Mouse (Mus musculus) brown adipose tissue, adult 24 weeks (tissue): ENCODE results near the gene Nrbf2. TPM values are rescaled to one million over a fixed set of nuclear protein-coding genes. Genes with fewer than 3 reads are reported as not detected.

Source experiments
- H3K27ac ChIP-seq: fragments of 200-500 bp; replicated peaks from 2 replicates; pipeline ENCODE4 v1.5.1; 2012; ENCODE audit warnings: low read depth, mild to moderate bottlenecking, low read length
- H3K4me1 ChIP-seq: fragments of 200-500 bp; 2 replicates; pipeline ENCODE4 v1.6.1; 2012; ENCODE audit warnings: low read length, mixed read lengths; ENCODE audit not compliant: control insufficient read depth, insufficient read depth, insufficient read length
- H3K4me3 ChIP-seq: fragments of 200-500 bp; 2 replicates; pipeline ENCODE4 v1.5.1; 2012; ENCODE audit warnings: low read depth, mild to moderate bottlenecking, low read length, moderate library complexity; ENCODE audit not compliant: insufficient read depth
- polyA plus RNA-seq: library from polyadenylated mRNA; stranded (reverse); fragments of >200 nt; gene quantifications from 2 replicates; pipeline ENCODE4 v1.2.4, GENCODE M21; 2012; ENCODE audit not compliant: missing spikeins, insufficient read depth, insufficient read length

The Nrbf2 gene
- polyA plus RNA-seq, 1 experiment: 18.6 TPM

DNA sequence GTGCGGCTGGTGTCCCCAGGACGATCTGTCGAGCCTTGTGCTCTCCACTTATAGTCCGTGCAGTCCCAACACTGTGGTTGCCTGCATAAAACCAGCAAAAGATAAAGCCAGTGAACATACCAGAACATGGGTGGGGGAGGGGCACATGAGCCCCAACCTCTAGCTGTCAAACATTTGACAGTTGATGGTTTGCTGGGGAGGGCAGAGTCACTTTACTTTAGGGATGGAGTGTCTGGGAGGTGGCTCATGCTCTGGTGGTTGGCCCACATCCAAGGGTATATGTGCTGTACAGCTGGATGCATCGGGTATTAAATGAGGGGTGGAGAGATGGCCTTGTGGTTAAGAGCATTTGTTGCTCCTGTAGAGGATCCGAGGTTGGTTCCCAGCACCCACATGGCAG lies 15.9 kb upstream of the Nrbf2 start:
- no peak overlapping the region for H3K4me3 ChIP-seq
- H3K27ac ChIP-seq: no peak overlapping the region
- peaks cover 3% of the 10 kb centered on the region; the same call in 1 of the 2 replicates for H3K4me1 ChIP-seq

DNA sequence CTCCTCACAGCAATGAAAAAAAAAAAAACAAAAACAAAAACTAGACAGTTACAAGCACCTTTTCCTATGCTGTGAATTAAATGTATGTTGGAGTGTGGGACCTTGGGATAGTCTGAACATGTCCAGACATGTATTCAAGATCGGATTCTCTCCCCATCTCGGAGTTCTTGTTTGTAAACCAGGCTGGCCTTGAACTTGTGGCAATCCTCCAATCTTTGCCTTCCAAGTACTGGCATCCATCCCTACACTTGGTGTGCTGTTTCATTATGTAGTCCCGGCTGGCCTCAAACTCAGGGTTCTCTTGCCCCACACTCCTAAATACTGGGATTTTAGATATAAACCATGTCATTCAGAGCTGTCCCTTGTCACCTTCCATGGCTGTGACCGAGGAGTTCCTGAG lies 14.2 kb upstream of the Nrbf2 start:
- Histone ChIP-seq H3K27ac (peak overlapping the region; percentile 28; the same call in 1 of the 2 replicates), H3K4me1 (peaks cover 3% of the 10 kb centered on the region; the same call in 1 of the 2 replicates), H3K4me3 (no peak overlapping the region)

DNA sequence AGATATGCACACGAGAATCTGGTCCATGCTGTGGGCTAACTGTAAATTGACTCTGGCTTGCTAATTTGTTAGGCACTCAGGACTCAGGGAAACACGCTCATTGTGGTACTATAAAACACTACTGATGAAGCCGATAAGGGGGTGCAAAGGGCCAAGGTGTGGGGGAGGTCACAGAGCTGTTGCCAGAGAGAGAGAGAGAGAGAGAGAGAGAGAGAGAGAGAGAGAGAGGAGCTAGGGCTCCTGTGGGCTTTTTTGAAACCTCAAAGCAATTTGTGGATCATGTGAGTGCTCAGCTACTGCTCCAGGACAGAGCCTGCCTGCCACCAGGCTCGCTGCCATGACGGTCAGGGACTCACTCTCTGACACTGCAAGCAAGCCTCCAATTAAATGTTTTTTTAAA lies 13.8 kb upstream of the Nrbf2 start:
- peak overlapping the region; percentile 51 for H3K27ac ChIP-seq
- H3K4me1 ChIP-seq: peaks cover 3% of the 10 kb centered on the region; the same call in 1 of the 2 replicates
- no peak overlapping the region for H3K4me3 ChIP-seq

DNA sequence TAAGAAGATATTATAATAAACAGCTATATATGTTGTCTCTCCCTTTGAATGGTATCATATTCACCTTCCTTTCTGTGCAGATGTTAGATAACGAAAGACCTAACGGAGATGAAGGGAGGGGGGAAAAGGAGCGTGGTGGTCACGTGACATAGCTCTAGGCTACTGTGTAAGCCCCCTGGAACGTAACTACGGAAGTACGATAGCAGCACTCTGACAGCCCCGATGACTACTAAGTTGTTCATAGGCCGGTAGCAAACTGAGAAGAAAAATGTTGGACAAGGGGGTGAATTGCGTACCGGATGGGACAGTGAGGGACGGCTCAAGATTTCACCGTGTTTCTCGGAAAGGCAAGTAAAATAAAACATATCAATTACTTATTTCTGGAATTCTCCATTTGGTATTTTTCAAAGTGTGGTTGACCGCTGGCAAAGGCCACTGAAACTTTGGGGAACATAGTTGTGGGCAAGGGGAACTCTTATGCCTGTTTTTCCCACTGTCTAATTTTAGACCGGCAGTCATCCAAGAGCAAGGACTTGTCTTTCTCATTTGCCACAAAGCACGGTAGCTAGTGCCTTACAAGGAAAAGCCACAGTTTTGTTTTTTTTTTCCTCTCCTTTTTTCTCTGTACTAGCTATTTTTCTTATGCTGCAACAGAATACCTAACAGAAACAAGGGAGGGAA lies 12.2 kb upstream of the Nrbf2 start:
- Histone ChIP-seq H3K27ac (no peak overlapping the region), H3K4me1 (peaks cover 3% of the 10 kb centered on the region; the same call in 1 of the 2 replicates), H3K4me3 (no peak overlapping the region)

DNA sequence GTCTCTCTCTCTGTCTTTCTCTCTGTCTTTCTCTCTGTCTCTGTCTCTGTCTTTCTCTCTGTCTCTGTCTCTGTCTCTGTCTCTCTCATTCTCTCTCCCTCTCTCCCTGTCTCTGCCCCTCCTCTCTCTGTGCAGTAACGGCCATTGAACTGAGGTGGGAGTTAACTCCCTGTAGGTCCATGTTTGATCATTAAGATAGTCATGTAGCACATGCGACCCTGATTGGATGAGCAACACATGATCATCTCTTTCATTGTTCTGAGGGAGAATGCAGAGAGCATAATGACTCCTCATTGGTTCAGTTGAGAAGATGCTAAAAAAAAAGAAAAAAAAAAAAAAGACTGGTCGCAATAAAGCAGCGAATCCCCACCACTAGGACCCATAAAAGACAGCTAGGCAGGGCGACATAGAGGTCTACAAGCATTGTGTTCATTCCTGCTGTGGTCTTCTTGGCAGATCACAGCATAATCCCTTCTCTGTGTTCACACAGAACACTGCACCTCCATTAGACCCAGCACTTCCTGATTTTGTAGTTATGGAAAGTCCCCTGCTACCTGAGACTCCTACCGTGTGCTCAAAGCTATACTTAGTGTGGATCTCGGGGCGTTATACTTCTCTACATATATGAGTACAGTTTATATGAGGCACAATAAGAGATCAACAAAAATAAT lies 11.5 kb upstream of the Nrbf2 start:
- peaks cover 6% of the 10 kb centered on the region; the same call in 1 of the 2 replicates for H3K4me1 ChIP-seq
- no peak overlapping the region for H3K27ac ChIP-seq
- no peak overlapping the region for H3K4me3 ChIP-seq

DNA sequence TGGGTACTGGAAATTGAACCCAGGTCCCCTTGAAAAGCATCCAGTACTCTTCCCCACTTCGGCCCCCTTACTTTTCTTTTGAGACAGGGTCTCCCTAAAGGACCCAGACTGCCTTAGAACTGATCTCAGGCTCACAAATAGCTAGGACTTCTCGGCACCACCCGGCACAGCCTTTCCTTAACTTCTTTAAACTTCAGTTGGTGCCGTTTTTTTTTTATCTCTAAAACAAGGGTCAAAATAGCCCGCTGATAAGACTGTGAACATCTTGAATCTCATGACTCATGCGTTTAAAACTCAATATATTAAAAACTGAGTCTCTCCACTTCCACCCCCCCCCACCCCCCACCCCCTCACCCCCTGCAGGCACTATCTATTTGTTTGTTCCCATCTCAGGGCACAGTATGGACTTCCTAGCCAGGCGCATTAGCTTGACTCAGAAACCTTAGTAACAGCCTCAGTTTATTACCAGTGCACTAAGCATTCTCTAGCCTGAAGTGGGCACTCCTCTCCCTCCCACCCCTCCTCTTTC lies 10.9 kb upstream of the Nrbf2 start:
- H3K4me3 ChIP-seq: no peak overlapping the region
- H3K27ac ChIP-seq: no peak overlapping the region
- peaks cover 6% of the 10 kb centered on the region; the same call in 1 of the 2 replicates for H3K4me1 ChIP-seq

DNA sequence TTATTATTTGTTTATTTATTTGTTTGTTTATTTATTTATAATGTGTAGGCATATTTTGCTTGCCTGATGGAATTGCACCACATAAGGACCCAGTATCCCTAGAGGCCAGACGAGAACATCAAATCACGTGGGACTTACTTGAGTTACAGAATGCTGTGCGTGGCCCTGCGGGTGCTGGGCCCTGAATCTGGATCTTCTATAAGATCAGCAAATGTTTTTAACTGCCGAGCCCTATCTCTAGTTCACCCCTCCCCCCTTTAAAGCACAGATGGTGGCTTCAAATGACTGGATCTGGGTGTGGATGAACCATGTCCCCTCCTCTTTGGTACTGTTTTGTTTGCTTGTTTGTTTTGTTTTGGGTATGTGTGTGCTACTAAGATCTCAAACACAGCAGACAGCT lies 10.2 kb upstream of the Nrbf2 start:
- Histone ChIP-seq H3K4me3 (no peak overlapping the region), H3K4me1 (peaks cover 12% of the 10 kb centered on the region; the same call in 1 of the 2 replicates), H3K27ac (no peak overlapping the region)

DNA sequence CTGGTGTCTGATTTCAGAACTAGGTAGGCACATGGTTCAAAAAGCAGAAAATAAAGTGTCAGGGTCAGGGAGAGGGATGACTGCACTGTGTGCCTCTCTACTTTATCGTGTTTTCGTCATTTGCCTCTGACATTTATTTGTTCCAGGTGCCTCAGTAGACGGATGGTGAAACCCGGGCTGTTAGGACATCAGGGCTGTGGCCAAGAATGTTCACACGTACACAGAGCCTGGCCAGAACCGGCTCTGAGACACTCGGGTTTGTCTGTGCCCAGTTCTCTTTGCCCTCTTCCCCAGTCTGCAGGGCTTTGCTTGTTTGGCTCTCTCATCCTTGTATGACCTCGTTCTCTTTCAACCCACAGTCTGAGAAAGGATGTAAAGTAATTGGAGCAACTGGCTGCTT lies 6.0 kb upstream of the Nrbf2 start:
- Histone ChIP-seq H3K27ac (peak overlapping the region; percentile 93), H3K4me3 (no peak overlapping the region), H3K4me1 (peaks cover 9% of the 10 kb centered on the region; the same call in 1 of the 2 replicates)

DNA sequence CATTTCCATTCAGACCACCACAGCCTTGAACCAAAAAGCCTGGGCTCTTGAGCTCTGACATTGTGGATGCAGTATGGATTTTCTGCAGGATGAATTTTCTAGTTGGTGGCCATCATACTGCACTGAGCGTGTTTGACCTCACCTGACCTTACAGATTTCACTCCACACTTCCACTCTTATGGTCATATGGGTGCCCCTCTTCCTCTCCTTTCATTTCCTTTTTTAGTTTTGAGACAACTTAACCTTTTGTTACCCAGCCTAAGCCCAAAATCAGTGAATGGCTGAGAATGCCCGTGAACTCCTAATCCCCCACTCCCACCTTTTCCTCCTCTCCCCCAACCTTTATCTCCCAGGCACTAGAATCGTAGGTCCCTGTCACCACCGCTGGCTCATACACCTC lies 5.5 kb upstream of the Nrbf2 start:
- Histone ChIP-seq H3K4me3 (no peak overlapping the region), H3K27ac (peak overlapping the region; percentile 93), H3K4me1 (peaks cover 10% of the 10 kb centered on the region; the same call in 1 of the 2 replicates)

DNA sequence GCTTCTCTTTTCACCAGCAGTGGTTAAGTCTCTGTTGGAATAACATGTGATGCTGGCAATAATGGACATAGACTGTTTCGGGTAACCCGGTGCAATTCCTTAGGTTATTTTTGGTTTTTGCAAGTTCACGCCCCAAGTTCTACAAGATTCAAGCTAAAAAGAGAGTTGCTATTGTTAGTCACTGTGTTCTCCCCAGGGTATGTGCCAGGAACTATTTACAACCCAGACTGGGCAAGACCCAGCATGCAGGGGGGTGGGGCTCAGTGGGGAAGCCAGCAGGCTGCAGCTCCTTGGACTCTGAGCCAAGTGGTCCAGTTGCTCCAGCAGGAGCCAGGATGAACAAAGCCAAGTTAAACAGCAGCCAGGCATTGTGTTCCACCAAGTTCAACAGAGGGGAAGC lies 2.8 kb upstream of the Nrbf2 start:
- H3K4me1 ChIP-seq: peaks cover 14% of the 10 kb centered on the region; the same call in 1 of the 2 replicates
- no peak overlapping the region for H3K4me3 ChIP-seq
- H3K27ac ChIP-seq: peak overlapping the region; percentile 76

DNA sequence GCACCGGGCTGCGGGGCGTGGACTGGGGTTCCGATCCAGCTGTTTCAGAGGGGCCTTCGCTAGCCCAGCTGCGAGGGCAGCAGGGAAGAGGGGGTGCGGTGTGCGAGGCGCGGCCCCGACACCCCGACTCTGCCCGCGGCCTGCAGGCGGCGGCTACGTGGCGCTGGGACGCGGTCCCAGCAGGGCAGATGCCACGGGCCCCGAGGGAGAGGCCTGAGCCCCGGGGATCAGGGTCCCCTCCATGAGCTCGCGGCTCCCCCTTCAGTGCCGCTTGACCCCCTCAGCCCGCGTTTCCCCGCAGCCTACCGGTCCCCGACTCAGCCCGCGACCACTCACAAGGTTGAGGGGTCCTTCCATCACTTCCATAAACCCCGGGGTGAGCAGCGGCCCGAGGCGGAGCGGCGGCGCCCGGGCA lies 337 bp downstream of the Nrbf2 start:
- Histone ChIP-seq H3K27ac (peak overlapping the region; percentile 87), H3K4me3 (peak overlapping the region; percentile 90), H3K4me1 (peaks cover 14% of the 10 kb centered on the region)

DNA sequence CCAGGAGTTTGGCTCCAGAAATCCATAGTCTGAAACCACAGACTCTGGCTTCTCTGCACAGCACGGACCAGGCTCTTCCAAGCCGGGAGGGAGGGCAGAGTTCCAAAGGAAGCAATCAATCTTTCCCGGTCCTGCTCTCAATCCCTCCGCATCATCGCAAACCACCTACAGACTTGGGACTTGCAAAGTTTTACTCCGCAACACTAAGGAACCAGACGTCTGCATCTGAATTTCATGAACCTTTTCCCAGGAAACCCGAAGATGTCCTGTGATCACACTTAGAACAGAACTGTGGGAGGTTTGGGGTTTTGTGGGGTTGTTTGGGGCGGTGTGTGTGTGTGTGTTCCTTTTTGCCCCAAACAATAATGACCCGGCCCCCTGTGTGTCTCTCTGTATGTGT lies 794 bp downstream of the Nrbf2 start:
- H3K4me1 ChIP-seq: peaks cover 16% of the 10 kb centered on the region
- H3K27ac ChIP-seq: peak overlapping the region; percentile 87
- peak overlapping the region; percentile 90 for H3K4me3 ChIP-seq

DNA sequence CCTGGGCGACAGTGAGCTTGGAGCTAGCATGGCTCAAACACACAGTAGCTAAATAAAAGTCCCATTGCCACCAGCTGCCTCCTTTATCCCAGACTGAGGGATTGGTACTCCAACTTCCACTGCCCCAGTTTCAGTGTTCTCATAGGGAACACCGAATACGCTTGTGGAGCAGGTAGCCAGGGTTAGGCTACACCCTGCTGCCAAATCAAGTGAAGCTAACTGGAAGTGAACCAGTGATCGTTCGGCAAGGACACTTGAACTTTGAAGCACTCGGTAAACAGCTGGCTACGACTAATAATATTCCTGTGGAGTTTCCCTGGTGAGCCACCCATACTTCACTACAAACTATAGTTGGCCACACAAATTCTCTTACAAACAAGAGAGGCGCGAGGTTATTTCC lies 1.6 kb downstream of the Nrbf2 start:
- Histone ChIP-seq H3K4me3 (peak overlapping the region; percentile 90), H3K4me1 (peaks cover 18% of the 10 kb centered on the region), H3K27ac (peak overlapping the region; percentile 87)

DNA sequence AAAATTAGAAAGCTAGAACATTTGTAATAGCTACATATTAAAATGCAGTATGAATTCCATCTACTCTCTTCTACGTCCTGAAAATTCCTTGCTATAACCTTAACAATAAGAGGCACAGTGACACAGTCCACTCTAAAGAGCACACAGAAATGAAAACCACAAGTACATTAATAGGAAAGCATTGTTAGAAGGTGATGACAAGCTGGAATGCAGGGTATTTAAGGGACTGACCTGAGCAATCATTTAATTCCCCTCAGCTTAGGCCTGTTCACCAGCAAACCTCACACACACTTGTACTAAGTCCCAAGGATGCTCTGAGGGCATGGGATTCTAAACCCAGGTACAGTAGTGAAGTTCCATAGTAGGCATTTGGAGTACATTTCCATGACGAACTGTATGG lies 2.6 kb downstream of the Nrbf2 start:
- Histone ChIP-seq H3K4me3 (no peak overlapping the region), H3K4me1 (peaks cover 21% of the 10 kb centered on the region), H3K27ac (no peak overlapping the region; the same call in 1 of the 2 replicates)

DNA sequence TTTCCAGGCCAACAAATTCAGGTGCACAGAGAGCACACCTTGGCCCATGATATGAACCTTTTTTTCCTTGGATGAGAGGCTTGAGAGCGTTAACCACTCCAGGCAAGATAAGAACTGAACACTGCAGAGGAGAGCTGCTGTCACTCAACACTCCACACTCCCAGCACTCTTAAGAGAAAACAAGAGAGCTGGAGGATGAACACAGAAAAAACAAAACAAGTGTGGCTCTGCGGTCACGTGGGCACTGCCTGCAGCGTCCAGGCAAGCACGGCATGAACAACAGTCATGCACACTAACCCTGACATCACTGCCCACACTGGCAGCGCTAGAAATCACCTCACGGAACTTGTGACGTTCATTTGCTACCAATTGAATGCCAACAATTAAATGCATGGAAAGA lies 3.3 kb downstream of the Nrbf2 start:
- no peak overlapping the region for H3K4me3 ChIP-seq
- peaks cover 21% of the 10 kb centered on the region for H3K4me1 ChIP-seq
- H3K27ac ChIP-seq: no peak overlapping the region
